Mouse (Mus musculus): ENCODE measurements around the gene Mdh1b. TPM values are rescaled to one million over a fixed set of nuclear protein-coding genes. Genes with fewer than 3 reads are reported as not detected.

The Mdh1b gene
- 0.12 and 0.27 TPM in 2 replicates for polyA plus RNA-seq (2015; fragmentation: Nextera tagmentation; extraction: Ambion mirVana)

- H3K4me1 ChIP-seq (replicated peaks): peaks cover 31% of the 10 kb centered on the region
- WGBS: under 1% methylated on average over 31 of the region's 31 CpGs
- peak within 1 kb of the TSS; percentile 61 for H3K4me2 ChIP-seq (replicated peaks)
- H3K9me3 ChIP-seq: no peaks in the 10 kb centered on the region
- no peak within 1 kb of the TSS for H3K27ac ChIP-seq
- peak within 1 kb of the TSS; percentile 63 for H3K4me3 ChIP-seq (replicated peaks)
- no peaks in the 10 kb centered on the region for H3K36me3 ChIP-seq
- ATAC-seq: peak; percentile 94
- H3K9ac ChIP-seq (replicated peaks): peak within 1 kb of the TSS; percentile 69
- peaks cover 6% of the 10 kb centered on the region; the same call in 1 of the 2 replicates for H3K27me3 ChIP-seq
Measured at GRCm38 (mm10) chr1:63730240-63730771, at the start of gene Mdh1b, which contains the start of gene Fastkd2. Mdh1b (minus strand) TSS chr1:63730318. Fastkd2 (plus strand) TSS chr1:63730614.

- Histone ChIP-seq H3K4me2 (replicated peaks) (no peak overlapping the region), H3K27ac (no peak overlapping the region), H3K9me3 (0 out of 2 replicates have a peak, but pooled peaks cover 5% of the 10 kb centered on the region), H3K4me1 (replicated peaks) (no peaks in the 10 kb centered on the region), H3K27me3 (no peaks in the 10 kb centered on the region), H3K9ac (replicated peaks) (no peak overlapping the region), H3K36me3 (no peaks in the 10 kb centered on the region), H3K4me3 (replicated peaks) (no peak overlapping the region)
- WGBS: 65% methylated on average over 4 of the region's 4 CpGs
- no peak for ATAC-seq
Measured at GRCm38 (mm10) chr1:63776902-63777630, 46.9 kb upstream of the Mdh1b start.

- Histone ChIP-seq H3K4me2 (replicated peaks) (no peak overlapping the region), H3K4me1 (replicated peaks) (no peaks in the 10 kb centered on the region), H3K27ac (no peak overlapping the region), H3K9ac (replicated peaks) (no peak overlapping the region), H3K9me3 (0 out of 2 replicates have a peak, but pooled peaks cover 5% of the 10 kb centered on the region), H3K4me3 (replicated peaks) (no peak overlapping the region), H3K27me3 (no peaks in the 10 kb centered on the region), H3K36me3 (no peaks in the 10 kb centered on the region)
- WGBS: 70% methylated on average over 1 of the region's 1 CpGs
- ATAC-seq: no peak
Measured at GRCm38 (mm10) chr1:63776396-63776795, 46.3 kb upstream of the Mdh1b start.

GRCm38 (mm10) chr1:63770309-63770708 lies 40.2 kb upstream of the Mdh1b start:
- Histone ChIP-seq H3K36me3 (no peaks in the 10 kb centered on the region), H3K4me1 (replicated peaks) (peaks cover 25% of the 10 kb centered on the region), H3K27ac (no peak overlapping the region), H3K9me3 (0 out of 2 replicates have a peak, but pooled peaks cover 5% of the 10 kb centered on the region), H3K4me2 (replicated peaks) (no peak overlapping the region), H3K27me3 (no peaks in the 10 kb centered on the region), H3K4me3 (replicated peaks) (no peak overlapping the region), H3K9ac (replicated peaks) (no peak overlapping the region)
- ATAC-seq: 0 out of 2 replicates have a peak, but pooled peaks have one; percentile 53
- 53% methylated on average over 7 of the region's 7 CpGs for WGBS

GRCm38 (mm10) chr1:63769167-63769566 lies 39.0 kb upstream of the Mdh1b start, which contains the start of gene 4933402D24Rik:
4933402D24Rik (minus strand) TSS chr1:63769267.
- Histone ChIP-seq H3K9me3 (no peaks in the 10 kb centered on the region), H3K4me1 (replicated peaks) (peaks cover 34% of the 10 kb centered on the region), H3K9ac (replicated peaks) (no peak within 1 kb of the TSS), H3K27me3 (no peaks in the 10 kb centered on the region), H3K36me3 (no peaks in the 10 kb centered on the region), H3K4me2 (replicated peaks) (no peak within 1 kb of the TSS), H3K4me3 (replicated peaks) (no peak within 1 kb of the TSS), H3K27ac (no peak within 1 kb of the TSS)
- no peak for ATAC-seq
- 79% methylated on average over 5 of the region's 5 CpGs for WGBS

GRCm38 (mm10) chr1:63768112-63768511 lies 38.0 kb upstream of the Mdh1b start:
- no peaks in the 10 kb centered on the region for H3K27me3 ChIP-seq
- 85% methylated on average over 8 of the region's 8 CpGs for whole genome bisulfite sequencing
- H3K9ac ChIP-seq (replicated peaks): no peak overlapping the region
- H3K36me3 ChIP-seq: no peaks in the 10 kb centered on the region
- H3K4me3 ChIP-seq (replicated peaks): no peak overlapping the region
- no peak for ATAC-seq
- no peak overlapping the region for H3K27ac ChIP-seq
- H3K9me3 ChIP-seq: no peaks in the 10 kb centered on the region
- H3K4me2 ChIP-seq (replicated peaks): no peak overlapping the region
- H3K4me1 ChIP-seq (replicated peaks): peaks cover 44% of the 10 kb centered on the region

GRCm38 (mm10) chr1:63764395-63764794 lies 34.3 kb upstream of the Mdh1b start:
- Histone ChIP-seq H3K4me1 (replicated peaks) (peaks cover 36% of the 10 kb centered on the region), H3K4me3 (replicated peaks) (no peak overlapping the region), H3K36me3 (no peaks in the 10 kb centered on the region), H3K27me3 (no peaks in the 10 kb centered on the region), H3K9ac (replicated peaks) (no peak overlapping the region), H3K9me3 (no peaks in the 10 kb centered on the region), H3K27ac (peak overlapping the region; percentile 77), H3K4me2 (replicated peaks) (peak overlapping the region; percentile 15; the same call in 1 of the 2 replicates)
- 0 out of 2 replicates have a peak, but pooled peaks have one; percentile 12 for ATAC-seq
- WGBS: 40% methylated on average over 7 of the region's 7 CpGs

GRCm38 (mm10) chr1:63763881-63764386 lies 33.8 kb upstream of the Mdh1b start:
- peaks cover 36% of the 10 kb centered on the region for H3K4me1 ChIP-seq (replicated peaks)
- peak overlapping the region; percentile 77 for H3K27ac ChIP-seq
- no peaks in the 10 kb centered on the region for H3K36me3 ChIP-seq
- H3K4me2 ChIP-seq (replicated peaks): peak overlapping the region; percentile 15; the same call in 1 of the 2 replicates
- 5% methylated on average over 7 of the region's 7 CpGs for WGBS
- H3K9me3 ChIP-seq: no peaks in the 10 kb centered on the region
- H3K4me3 ChIP-seq (replicated peaks): no peak overlapping the region
- H3K27me3 ChIP-seq: no peaks in the 10 kb centered on the region
- H3K9ac ChIP-seq (replicated peaks): no peak overlapping the region
- ATAC-seq: peak; percentile 80

GRCm38 (mm10) chr1:63763212-63763694 lies 33.1 kb upstream of the Mdh1b start:
- no peak overlapping the region for H3K4me3 ChIP-seq (replicated peaks)
- peaks cover 36% of the 10 kb centered on the region for H3K4me1 ChIP-seq (replicated peaks)
- no peaks in the 10 kb centered on the region for H3K36me3 ChIP-seq
- ATAC-seq: peak; percentile 86
- peak overlapping the region; percentile 15; the same call in 1 of the 2 replicates for H3K4me2 ChIP-seq (replicated peaks)
- no peaks in the 10 kb centered on the region for H3K9me3 ChIP-seq
- WGBS: 7% methylated on average over 3 of the region's 3 CpGs
- no peaks in the 10 kb centered on the region for H3K27me3 ChIP-seq
- H3K27ac ChIP-seq: peak overlapping the region; percentile 77
- H3K9ac ChIP-seq (replicated peaks): no peak overlapping the region

GRCm38 (mm10) chr1:63756005-63756404 lies 25.9 kb upstream of the Mdh1b start:
- H3K27me3 ChIP-seq: no peaks in the 10 kb centered on the region
- no peak overlapping the region for H3K4me2 ChIP-seq (replicated peaks)
- no peaks in the 10 kb centered on the region; the same call in 1 of the 2 replicates for H3K4me1 ChIP-seq (replicated peaks)
- H3K9me3 ChIP-seq: no peaks in the 10 kb centered on the region
- H3K27ac ChIP-seq: no peak overlapping the region
- H3K4me3 ChIP-seq (replicated peaks): no peak overlapping the region
- no peak for ATAC-seq
- peaks cover 19% of the 10 kb centered on the region for H3K36me3 ChIP-seq
- no peak overlapping the region for H3K9ac ChIP-seq (replicated peaks)
- WGBS: 65% methylated on average over 2 of the region's 2 CpGs

- Histone ChIP-seq H3K4me1 (replicated peaks) (peaks cover 31% of the 10 kb centered on the region), H3K9ac (replicated peaks) (peak overlapping the region; percentile 7; the same call in 1 of the 2 replicates)
- WGBS: 37% methylated on average over 8 of the region's 8 CpGs
Measured at GRCm38 (mm10) chr1:63729796-63730195, 322 bp downstream of the Mdh1b start.

GRCm38 (mm10) chr1:63720161-63720560 lies 10.0 kb downstream of the Mdh1b start:
- H3K4me1 ChIP-seq (replicated peaks): no peaks in the 10 kb centered on the region
- H3K36me3 ChIP-seq: no peaks in the 10 kb centered on the region
- ATAC-seq: no peak

More at GRCm38 (mm10) chr1:63729796-63730195, 322 bp downstream of the Mdh1b start:
- Histone ChIP-seq H3K36me3 (no peaks in the 10 kb centered on the region), H3K9me3 (no peaks in the 10 kb centered on the region), H3K4me2 (replicated peaks) (peak overlapping the region; percentile 61), H3K27me3 (peaks cover 6% of the 10 kb centered on the region), H3K27ac (no peak overlapping the region), H3K4me3 (replicated peaks) (peak overlapping the region; percentile 63)
- ATAC-seq: peak; percentile 34; the same call in 1 of the 2 replicates

More at GRCm38 (mm10) chr1:63720161-63720560, 10.0 kb downstream of the Mdh1b start:
- Histone ChIP-seq H3K4me3 (replicated peaks) (no peak overlapping the region), H3K27me3 (no peaks in the 10 kb centered on the region; the same call in 1 of the 2 replicates), H3K9ac (replicated peaks) (no peak overlapping the region), H3K4me2 (replicated peaks) (no peak overlapping the region), H3K27ac (no peak overlapping the region), H3K9me3 (no peaks in the 10 kb centered on the region)
- WGBS: 78% methylated on average over 7 of the region's 7 CpGs
